Mouse (Mus musculus) frontal cortex, adult 2 months (tissue): Measurements from ENCODE around the gene Hdac4. TPM values are rescaled to one million over a fixed set of nuclear protein-coding genes. Genes with fewer than 3 reads are reported as not detected.
A peak's percentile ranks its signal among the peaks of the same experiment; 100 is the strongest.

ENCODE experiments used
- DNase-seq, 2 experiments: peaks; one replicate each; pipeline ENCODE4 v3.0.0; 2022; ENCODE audit warnings: low spot score in 1 of 2; ENCODE audit errors: extremely low spot score in 1 of 2
- polyA plus RNA-seq: library from polyadenylated mRNA; depleted of rRNA; stranded (reverse); fragments of >200 nt; gene quantifications from 2 replicates; pipeline ENCODE4 v1.2.3, GENCODE M21; 2012

Hdac4 gene
- polyA plus RNA-seq, 1 experiment: 38.8 TPM

DNA sequence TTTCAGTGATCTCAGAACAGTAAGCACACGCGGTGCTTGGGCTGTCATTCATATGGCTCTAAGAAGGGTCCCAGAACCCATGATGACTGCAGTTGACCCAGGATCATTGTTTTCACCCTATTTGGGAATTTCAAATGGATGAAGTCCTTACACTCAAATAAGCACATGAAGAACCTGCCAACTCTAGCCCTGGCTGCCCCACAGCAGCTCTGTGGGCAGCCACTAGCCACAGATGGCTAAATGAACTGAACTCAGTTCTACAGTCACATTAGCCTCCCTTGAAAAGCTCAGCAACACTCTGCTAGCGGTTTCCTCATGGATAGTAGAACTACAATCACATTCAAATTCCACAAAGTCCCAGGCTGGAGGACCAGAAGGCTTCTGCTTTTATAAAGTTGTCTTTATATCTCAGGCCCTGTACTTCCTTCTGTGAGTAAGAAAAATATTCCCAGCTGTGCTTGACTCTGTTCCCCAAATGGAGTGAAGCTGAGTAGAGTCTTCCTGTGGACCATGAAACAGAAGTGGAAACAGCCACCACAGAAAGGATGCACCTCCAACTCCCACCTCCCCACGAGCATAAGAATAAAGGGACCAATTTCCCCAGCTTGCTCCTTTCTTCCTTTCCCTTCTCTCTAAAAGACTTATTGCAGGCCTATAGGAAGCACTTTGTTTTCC, 88.9 kb downstream of the Hdac4 start:
- no peak for DNase-seq

DNA sequence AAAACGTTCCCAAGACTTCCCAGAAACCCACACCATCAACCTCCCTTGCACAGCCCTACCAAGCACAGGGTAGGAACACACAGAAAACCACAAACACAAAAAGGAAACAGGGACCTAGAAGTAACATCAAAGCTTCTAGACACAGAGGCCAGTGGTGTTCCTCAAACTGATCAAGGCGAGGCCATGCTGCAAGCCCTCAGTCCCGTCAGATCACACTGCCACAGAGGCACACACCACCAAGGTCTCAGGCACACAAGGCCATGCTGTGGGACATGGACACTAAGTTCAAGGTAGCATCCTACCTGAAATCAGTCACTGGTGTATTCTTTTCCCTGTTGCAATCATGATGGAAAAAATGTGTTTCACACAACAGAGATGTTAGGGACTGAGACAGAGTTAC, 90.8 kb downstream of the Hdac4 start:
- no peak for DNase-seq

DNA sequence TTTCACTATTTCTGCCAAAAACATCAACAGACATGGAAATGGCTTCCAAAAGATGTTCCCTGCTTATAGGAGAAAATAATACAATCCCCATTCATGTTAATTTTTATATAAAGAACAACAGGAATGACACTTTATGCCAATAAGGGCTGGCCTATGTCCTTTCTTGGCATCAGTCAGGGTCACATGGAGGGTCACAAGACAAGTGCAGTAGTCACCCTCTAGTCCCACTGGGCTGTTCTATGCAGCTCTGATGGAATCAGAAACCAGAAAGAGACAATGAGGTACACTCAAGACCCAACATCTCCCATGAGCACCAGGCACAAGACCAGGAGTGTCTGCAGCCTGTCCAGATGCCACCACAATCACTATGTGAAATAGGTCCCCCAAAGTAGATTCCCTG, 91.5 kb downstream of the Hdac4 start:
- DNase-seq: no peak

DNA sequence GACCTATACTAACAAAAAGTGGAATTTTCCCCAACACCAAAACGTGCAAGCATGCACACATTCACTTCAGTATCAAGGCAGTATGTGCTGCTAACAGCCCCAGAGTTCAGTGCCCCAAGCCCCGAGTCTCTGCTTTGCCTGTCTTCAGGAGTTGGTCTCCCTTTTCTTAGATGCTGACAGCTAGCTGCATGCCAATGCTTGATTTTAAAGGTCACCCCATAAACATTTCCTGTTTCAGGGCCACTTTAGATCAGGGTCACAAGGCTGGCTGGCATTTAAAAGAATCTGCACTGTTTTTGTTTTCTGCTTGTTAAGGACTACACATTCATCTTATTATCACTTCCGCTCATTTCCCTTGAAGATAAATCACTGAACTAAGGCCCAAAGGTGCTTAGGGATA, 92.1 kb downstream of the Hdac4 start:
- DNase-seq: no peak

DNA sequence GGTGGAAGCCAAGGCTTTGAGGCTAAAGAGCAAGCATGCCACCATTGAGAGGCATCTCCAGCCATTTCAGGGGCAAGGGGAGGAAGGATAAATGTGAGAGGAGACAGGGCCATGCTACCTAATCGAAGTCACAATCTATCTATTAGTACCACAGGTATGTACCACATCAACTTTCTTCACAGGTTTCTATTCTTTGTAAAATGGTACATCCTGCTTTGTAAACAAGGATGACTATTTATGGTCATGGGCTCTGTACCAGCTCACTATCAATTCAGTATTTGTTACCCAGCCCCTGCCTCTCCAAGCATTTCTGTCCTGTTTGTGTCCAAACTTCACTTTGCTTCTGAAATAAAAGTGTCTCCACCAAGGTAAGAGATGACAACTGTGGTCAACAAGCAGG, 92.7 kb downstream of the Hdac4 start:
- DNase-seq: no peak

DNA sequence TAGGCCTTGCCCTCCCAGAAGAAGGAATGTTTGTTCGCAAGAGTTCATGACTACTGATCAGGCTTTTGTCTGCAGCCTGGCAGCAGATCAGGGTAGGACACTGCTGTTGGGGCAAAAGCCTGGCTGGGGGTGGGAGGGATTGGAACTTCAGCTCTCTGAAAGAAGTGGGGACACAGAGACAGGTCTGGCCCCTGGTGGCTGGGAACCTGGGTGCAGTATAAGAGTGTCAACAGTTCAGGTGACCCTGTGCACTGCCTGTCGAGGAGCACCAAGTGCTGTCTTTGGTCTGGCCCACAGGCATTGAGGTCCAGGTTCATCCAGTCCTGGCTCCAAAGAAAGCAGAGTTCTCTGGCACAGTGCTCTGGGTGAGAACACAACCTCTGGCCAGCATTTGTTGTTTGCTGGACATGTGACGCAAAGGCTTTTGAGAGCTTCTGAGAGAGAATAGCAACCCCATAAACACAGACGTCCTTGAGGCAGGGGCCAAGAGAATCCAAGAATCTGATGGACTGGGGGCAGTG, 95.1 kb downstream of the Hdac4 start:
- DNase-seq: peak; percentile 29 to 53

DNA sequence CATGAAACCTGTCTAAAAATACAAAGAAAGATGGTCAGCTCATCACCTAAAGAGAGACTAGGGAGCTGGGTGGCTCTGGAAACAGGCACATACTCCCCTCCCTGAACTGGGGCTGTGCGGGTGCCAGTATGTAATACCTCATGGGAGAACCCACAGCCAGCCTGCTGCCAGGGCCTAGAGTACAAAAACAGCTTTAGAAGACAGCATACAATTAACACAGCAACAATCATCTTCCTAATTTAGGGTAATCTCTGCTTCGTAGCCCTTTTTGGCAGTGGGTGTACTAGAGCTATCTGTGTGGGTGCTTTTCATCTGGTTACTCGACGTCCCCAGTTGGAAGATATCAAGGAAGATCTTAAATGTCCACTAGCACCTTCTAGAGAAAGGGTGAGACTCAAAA, 95.5 kb downstream of the Hdac4 start:
- peak; percentile 36 to 62 for DNase-seq

DNA sequence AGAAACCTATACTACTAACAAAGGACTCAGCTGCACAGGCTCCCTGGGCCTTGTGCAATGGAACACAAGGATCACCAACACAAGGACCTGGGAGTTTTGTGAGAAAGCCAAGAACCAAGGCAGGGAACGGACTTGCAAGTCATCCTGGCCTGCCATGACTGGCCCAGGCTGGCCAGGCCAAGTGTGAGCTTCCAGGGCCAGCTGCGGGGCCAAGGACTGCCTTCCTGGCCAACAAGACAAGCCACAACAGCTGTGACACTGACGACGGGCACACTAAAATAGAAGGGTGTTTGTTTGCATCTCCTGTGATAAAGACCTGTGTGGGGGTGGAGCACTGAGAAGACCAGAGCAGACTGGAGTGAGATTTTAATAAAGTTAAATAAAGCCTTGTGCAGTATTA, 96.0 kb downstream of the Hdac4 start:
- DNase-seq: no peak

DNA sequence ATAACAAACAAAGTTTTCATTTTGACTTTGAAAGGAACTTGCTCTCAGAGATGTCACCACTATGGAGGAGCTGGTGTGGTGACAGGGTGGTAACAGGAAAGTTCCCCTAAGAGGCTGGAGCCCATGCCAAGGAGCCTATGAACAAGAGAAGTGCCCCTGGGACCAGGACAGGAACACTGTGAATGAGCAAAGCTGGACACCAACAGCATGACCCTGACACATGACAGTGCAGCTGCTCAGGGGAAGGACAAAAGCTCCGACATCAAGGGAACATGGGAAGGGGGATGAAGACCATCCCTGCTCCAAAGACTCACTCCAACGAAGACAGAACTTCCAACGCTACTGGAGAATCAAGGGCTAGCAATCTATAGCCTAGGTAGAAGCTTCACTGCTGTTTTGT, 97.0 kb downstream of the Hdac4 start:
- no peak for DNase-seq

DNA sequence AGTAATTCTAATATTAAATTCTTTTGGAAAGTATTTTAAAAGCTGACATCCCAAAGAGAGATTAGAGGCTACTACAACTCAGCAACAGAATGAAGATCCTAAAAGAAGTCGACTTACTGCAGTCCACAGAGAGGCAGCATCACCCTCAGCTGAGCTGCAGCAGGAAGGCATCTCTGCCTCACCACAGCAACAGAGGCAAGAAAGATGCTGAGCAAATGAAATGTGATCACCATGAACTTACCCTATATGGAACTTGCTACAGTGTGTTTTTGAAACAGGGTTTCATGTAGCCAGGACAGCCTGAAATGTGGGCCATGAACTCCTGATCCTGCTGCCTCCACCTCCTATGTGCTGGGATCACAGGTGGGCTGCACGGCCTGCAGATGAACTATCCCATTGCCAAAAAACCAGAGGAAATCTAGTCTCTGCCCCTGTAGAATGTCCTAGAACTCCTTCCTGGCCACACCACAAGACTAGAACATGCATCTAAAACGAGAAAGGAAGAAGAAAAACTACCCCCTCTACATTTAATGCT, 98.4 kb downstream of the Hdac4 start:
- DNase-seq: no peak

DNA sequence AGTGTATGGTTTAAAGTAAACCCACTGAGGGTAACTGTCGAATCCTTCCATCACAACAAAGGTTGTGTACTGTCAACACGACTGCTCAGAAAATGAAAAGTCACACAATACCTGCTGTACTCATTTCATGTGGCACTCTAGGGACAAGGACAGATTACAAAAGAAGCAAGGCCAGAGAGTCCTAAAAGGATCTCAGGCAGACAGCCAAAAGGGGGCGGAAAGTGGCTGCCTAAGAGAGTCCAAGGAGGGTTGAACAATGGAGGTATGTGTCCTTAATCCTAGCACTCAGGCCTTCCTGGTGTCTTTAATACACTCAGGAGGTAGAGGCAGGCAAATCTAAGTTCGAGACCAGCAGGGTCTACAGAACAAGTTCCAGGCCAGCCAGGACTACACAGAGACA, 103.2 kb downstream of the Hdac4 start:
- no peak for DNase-seq

DNA sequence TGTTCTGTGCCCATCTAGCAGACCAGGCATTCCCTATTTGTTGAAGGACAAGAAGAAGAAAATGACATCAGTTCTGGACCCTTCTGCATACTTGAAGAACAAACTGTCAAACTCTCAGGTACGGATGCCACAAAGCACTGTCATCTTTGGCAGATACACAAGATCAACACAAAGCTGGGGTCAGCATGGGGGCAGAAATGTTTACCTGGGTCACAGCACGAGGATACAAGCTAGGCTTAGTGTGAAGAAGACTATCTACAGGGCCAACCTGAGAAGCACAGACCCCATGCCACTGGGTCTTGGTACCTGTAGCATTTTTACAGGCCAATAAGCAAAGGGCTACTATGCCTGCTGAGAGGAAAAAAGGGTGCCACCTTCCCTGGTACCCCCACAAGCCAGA, 107.7 kb downstream of the Hdac4 start:
- DNase-seq: no peak

DNA sequence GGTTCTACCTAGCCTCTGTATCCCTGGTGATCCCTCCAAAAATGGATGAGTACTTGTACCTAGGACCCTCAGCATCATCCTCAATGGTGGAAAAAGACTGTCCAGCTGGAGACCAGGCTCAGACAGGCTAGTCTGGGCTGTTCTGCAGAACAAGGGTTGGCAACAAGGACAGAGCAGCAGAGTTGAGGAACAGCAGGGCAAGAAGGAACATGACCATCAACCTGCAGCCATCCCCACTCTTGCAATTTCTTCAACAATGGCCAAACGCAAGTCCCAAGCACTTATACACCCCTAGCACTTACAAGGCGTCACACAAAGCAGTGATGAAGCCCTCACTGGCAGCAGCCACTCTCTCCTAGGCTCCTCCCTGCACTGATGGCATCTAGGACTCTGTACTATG, 108.2 kb downstream of the Hdac4 start:
- DNase-seq: no peak

DNA sequence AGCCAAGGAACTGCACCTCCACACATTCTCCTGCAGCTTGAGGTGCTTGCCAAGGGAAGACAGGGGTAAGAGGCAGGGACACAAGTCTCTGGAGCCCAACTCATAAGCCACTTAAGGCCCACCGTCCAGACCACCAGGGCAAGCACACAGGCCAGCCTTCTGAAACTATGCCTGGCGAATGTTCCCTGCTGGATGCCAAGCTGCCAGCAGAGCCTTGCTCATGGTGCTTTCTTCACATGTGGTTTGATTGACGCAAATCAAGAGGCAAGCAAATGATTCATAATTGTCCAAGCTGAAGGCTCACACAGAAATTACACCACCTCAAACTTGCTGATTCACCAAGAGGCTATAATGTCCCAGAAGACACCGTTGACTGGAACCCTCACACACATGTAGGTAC, 108.7 kb downstream of the Hdac4 start:
- no peak for DNase-seq

DNA sequence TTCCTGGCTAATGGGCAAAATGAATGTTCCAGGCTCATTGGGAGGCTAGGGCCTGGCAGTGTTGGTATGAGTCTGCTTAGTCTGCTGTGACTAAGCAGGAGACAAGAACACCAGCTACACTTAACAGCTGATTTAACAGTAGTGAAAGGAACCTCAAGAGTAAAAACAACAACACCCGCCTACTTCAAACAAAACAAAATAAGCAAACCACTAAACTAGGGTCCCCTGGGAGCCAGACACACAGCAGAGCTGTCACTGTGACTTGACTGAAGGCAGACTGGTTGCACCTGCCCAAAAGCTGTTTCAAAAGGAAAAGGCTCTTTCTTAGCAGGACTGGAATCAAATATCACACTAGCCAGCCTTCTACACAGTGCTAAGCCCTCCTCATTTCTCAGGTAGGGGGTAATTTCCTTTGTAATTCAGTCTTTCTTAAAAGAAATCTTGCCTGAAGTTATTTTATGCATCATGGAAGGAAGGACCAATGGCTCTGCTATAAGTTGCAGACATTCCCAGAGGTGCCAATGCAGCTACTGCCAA, 109.2 kb downstream of the Hdac4 start:
- no peak for DNase-seq

DNA sequence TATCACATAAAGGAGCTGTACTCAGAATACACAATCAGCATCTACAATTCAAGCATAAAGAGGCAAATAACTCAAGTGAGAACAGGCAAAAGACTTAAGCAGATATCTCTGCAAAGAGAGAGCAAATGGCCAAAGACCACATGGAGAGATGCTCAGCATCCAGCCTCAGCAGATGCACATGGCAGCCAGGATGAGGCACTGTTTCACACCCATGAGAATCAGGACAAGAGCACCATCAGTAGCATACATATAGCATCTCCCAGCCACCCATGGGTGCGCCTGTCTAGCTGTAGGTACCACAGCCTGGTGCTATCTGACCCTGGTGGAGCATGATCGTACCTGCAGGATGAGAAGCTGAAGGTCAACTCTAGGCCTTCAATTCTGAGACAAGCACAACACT, 110.8 kb downstream of the Hdac4 start:
- DNase-seq: no peak

DNA sequence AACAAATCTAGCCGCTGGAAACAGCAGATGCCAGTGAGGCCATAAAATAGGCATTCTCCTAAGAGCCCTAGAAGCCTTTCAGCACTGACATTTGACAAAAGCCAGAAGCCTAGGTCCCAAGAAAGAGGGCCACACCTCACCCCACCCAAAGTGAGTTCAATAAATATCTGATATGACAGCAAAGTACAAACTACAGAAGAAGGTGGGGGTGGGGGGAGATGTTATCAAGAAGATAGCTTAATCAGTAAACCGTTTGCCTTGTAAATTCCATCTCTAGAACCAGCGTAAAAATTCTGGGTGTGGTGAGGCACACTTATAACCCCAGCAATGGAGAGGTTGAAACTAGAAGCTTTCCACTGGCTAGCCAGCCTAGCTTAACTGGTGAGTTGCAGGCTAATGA, 111.5 kb downstream of the Hdac4 start:
- no peak for DNase-seq

DNA sequence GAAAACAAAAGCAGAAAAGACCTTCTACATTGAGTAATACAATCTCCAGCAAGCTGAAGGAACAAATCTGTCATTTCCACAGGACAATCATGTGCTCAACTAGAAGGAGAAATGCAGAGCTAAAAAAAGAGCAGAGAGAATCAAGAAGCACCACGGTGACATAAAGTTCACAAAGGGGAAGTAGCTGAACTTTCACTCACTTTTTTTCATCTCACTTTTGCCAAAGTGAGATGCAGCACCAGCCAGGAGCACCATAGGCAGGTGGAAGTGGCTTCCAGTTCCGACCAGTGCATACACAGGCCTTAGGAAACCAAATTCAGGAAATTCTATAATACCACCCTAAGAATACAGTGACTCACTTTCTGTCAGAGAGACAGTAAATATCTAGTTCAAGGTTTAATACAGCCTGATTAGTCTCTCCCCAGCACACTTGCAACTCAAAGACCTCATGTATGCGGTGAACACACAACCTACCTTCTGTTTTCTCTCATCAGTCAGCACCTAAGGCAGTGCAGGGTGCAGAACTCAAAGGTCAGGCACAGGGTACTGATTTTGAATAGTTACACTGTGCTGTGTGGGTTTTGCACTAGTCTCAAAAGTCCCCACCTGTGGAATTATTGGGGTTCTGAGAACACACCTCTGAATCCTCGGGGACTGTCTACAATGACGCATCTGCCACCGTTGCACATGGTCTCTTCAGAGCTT, 112.5 kb downstream of the Hdac4 start:
- no peak for DNase-seq

DNA sequence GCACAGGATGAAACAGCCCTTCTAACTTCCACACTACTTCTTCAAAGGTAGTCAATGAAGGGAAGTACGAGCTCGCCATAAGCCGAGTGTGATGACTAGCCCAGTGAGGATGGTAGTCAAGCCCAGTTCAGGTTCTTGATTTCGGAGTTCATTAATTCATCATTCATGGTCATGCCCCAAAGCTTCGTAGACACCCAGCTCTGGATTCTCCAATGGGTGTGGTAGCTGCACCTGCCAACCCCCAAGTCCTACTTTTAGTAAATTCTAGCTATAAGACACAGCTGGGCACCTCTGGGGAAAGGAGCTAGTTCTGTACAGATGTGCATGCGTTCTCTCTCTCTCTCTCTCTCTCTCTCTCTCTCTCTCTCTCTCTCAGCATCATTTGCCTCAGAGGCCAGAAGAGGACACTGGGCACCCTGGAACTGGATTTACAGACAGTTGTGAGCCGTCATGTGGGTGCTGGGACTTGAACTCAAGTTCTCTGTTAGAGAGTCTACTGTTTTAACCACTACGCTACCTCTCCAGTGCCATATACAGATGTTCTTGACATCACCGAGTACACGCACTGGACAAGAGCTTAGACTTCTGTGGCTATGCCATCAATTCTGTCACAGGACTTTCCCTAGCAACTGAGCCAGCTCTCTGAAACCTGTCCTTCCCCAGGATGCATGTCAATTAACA, 113.2 kb downstream of the Hdac4 start:
- no peak for DNase-seq

DNA sequence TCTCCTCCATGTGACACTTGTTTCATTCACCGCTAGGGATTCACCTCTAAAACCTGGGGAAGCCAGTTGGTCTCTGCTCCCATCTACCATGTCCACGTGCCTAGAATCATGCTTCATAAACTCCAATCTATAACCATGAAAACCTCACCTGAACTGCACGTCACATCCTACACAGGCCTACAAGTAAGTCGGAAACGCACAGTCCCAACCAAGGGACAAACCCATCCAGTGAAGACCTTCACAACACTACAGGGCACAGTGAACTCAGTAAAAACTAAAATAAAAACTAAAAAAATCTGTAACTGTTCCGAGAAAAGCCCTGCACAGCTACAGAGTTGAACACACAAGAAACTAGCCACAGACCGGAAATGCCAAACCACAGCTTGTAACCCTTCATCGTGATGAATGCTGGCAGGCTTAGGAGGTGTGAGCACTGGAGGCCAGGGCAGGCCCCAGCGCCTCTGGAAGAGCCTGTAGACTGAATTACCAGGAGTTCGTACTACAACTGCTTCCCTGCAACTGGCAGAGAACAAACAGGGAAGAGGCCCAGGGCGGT, 115.4 kb downstream of the Hdac4 start:
- no peak for DNase-seq

DNA sequence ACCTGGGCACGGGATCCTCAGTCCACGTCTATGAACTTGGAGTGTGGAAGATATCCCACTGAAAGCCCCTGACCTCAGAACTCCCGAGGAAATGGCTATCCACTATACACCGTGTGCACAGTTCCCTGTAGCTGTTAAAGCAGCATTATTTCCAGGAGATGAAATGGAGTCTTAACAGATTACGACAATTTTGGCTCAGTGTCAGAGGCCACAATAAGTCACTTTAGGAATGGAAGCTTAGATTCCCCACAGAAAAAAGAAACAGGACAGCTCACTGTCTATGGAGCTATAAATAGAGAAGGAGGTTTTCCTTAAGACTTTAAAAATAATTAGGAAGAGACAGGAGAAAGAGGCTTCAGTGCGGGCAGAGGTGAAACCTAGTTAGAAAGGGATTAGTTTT, 120.2 kb downstream of the Hdac4 start:
- DNase-seq: no peak
